Mouse (Mus musculus) layer of hippocampus, postnatal 10 days (tissue): ENCODE measurements at regions not wholly inside any gene's neighbourhood (a gene's known extent, or its start where the extent isn't known, plus 50 kb on each side); places are given as distances from the start of the nearest gene placed in this dataset.
"Not testable (repeated sequence)": the region's sequence is repeated elsewhere in the genome, so short reads cannot be mapped to it uniquely, and the experiment has no call there.

ENCODE experiments used
- DNase-seq, 2 experiments: peaks; one replicate each; pipeline ENCODE4 v3.0.0; 2021; ENCODE audit warnings: low spot score in 2 of 2

DNA sequence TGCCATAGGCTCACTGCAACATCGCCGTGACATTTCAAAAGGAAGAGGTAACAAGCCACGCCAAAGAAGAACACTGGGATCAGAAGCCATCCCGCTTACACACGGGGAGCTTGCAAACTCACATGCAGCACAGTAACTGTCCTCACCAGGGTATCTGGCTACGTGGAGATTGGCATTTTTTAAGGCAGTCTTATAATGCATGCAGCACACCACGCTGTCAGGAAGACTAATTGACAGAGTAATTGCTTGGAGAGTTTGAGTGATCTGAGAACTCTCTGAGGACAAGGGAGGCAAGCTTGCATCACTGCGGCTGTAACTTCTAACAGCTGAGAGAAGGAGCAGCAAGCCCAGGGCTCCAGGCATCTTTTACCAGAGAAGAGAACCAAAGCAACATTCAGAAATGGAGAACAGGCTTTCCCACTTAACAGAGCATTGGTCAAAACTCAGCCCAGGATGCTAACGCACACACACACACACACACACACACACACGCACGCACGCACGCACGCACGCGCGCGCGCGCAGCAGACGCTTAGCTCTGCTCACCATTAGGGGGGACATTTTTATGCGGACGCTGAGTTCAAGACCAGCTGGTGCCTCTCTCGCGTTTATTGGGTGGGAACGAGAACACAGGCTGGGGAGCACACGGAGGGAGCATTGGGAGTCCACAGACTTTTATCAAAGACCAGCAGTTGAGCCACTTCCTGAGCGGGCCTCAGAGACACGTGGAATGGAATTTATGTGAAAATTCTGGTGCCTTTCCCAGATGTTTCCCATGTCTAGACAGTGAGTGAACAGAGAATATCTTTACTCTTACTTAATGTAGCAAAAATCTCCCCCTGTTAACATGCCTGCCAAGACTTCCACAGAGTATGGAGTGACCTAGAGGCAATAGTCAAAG, 66.6 kb downstream of the 1700129C05Rik start:
- DNase-seq = no peak

DNA sequence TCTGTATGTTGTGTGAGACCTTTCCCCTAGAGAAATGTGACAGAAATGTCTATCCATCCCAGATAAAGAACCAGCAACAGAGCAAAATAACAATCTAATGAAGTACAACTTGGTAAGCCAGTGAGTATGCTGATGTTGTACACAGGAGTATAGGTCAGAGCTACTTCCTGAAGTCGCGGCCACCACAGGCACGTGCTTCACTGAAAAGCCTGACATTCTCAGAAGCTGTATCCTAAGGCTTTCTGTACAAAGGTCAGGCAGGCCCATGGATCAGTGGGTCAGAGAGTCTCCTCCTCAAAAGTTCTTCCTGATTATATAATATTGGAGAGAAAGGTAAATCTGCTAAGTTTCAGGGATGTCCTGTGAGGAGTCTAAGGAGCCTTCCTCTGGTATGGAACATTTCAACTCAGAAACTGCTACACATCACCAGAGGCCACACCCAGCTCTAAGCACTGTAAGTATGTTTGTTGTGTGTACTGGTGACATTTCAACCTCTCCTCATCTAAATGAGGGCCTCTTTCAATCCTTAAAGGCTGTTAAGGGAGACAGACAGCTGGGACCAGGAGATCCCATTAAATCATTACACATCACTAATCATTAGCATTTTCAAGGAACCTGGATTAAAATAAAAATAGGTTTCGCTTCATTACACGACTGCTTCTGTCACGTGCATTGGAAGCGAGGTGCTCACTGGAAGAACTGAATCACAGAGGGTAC, 70.2 kb downstream of the 1700129C05Rik start:
- no peak for DNase-seq

- no peak for DNase-seq
Observed at GRCm38 (mm10) chr14:59070056-59070455, 72.6 kb downstream of the 1700129C05Rik start.

- DNase-seq = peak; percentile 22 to 31
Observed at GRCm38 (mm10) chr14:59066456-59067220, 76.1 kb downstream of the 1700129C05Rik start.

DNA sequence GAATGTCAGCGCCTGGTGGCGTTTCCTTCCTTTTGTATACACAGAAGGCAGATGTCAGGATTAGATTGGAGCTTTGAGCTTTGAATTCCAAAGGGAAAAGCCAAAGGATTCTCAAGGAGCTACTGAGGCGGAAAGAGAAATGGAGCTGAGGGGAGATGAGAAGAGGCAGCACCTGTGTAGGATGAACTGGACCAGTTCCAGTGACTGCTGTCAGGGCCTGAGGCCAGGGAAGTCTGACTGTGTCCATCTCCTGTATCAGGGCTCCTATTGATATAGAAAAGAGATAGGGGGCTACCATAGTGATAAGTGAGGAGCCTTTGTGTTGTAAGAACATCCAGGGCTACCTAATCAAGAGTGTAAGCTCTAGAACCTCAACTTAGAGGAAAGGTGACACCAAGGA, 79.5 kb downstream of the 1700129C05Rik start:
- no peak for DNase-seq

DNA sequence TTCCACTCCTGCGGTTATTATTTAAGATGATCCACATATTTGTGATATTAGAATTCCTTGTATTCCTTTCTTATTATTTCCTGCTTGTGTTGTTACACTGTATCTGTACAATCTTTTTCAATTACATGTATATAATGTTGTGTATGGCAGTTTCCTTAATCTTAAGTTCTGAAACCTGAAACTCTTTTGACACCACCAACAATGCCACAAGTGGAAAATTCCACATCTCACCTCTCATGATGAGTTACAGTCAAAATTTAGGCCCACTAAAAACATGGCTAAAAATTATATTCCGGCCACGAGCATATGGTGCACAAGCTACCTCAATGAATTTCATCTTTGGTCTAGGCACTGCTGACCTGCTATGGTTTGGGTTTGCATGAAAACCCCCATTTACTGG, 85.9 kb downstream of the 1700129C05Rik start:
- DNase-seq = no peak

DNA sequence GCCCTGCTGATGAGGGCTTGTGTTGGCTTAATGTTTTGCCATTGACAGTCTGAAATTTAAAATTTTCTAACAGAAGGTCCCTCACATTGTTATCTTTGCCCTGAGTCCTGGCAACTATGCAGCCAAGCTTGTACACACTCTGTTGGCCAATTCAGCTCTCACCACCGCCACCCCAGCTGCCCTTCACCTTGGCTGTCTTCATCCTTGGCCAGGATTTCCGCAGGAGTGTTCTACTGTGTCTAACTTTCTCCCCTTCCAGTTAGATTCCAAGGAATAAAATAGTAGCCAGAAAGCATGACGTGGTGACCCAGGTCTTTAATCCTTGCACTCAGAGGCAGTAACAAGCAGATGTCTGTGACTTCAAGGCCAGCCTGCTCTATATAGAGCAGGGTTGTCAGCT, 87.4 kb downstream of the 1700129C05Rik start:
- no peak for DNase-seq

DNA sequence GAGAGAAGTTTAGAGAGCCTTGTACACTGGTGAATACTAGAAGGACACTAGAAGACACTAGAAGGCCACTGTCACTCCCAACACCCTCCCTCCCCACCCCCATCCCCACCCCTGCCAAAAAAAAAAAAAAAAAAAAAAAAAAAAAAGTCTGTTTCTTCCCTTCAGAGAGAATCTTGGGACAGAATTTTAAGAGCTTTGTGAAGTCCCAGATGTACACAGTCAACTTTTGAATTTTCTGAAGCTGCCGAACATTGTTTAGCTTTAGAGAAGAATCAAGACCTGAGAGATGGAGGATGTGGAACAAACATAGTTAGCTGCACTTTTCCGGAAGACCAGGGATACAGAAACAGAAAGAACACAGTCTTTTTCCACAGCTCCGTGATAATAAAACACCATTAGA, 90.3 kb downstream of the 1700129C05Rik start:
- DNase-seq = no peak

GRCm38 (mm10) chr14:59051478-59051879, 91.2 kb downstream of the 1700129C05Rik start:
- DNase-seq = no peak

- DNase-seq = no peak
Observed at GRCm38 (mm10) chr14:59045687-59046086, 97.0 kb downstream of the 1700129C05Rik start.

GRCm38 (mm10) chr14:59045235-59045634, 97.5 kb downstream of the 1700129C05Rik start:
- no peak for DNase-seq

DNA sequence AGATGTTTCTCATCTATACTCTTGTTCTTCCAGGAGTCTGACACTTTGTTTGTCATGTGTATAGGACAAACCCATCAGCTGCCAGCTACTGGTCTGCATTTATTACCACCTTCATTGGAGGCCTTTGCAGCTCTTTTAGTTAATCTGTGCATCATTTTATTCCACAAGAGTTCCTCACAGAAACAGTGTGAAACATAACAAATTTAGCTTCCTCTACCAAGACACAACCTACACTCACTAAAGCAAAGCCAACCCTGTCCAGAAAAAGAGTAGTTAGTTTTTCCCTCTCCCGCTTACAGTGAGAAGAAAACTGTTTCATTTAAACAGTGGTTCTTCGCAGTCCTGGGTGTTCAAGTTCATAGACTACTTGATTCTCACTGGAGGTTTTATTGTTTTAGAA, 100.5 kb downstream of the 1700129C05Rik start:
- DNase-seq = no peak

- not testable (repeated sequence) for DNase-seq
Observed at GRCm38 (mm10) chr14:59025757-59026156, 116.9 kb downstream of the 1700129C05Rik start.

GRCm38 (mm10) chr14:59009534-59009933, 133.2 kb downstream of the 1700129C05Rik start:
- DNase-seq = no peak

DNA sequence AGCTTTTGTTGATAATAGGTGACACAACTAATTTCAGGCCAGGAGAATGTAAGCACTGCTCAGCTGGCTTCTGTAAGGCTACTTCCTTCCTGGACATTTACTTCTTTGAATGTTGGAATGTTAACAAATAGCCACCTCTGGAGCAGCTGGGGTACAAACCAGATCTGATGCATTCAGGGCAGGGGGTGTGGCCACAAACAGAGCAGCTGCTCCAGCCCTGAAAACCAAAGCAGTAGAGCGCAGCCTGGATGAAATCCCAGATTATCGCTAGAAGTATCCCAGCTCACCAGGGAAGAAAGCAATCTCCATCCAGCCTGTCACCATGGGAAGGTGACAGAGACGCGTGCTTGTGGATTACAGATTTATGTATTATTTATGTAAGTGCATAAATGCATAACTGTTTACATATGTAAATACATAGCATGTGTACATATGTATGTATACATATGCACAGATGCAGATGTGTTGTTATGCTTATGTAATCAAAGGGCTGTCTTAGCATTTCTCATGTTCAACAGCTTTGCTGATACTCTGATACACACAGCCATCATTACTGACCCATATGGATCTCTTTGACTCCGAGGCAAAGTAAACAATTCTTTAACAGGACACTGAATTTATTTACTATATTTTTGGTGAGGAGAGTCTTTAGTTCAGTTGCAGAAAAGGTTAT, 143.5 kb downstream of the 1700129C05Rik start:
- DNase-seq = no peak

GRCm38 (mm10) chr14:58994994-58995393, 147.7 kb downstream of the 1700129C05Rik start:
- no peak for DNase-seq

DNA sequence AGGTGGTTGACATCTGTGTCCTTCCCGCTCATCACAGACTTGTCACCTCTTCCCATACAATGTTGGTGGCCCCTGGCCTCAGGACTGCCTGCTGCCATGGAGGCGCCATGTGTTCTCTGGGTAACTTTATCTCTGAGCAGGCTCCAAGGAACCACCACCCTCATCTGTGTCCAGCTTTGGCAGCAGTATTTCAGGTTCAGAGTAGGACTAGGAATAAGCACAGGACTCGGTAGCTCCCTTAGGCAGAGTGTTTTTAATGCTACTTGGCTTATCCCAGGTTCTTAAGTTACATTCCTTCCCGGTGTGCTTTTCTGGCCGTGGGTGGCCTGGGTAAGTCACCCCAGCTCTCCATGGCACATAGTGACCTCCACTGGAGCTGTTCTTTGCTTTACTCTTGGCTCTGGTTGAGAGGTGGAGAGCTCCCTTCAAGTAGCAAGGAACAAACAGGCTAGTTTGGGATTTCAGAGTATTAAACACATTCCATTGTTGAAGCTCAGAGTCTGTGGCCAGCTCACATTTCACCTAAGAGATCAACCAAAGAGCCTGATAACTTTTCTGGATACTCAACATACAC, 153.0 kb downstream of the 1700129C05Rik start:
- no peak for DNase-seq

DNA sequence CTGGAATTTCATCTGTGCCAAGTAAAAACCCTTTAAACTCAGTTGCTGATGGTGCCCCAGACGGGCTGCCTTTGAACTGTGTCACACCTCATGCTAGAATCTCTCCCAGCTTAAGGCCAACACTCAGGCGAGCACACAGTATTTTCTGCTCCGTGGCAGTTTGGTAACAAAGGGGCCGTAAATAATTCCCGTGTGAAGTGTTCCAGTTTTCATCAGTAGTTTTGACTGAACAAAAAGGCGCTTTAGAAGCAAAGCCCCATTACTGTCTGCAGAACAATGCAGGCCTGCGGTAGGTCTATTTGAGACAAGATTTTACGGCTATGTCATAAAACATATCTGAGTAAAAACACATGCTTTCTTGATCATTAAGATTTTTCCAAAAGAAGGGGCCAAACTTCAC, 155.0 kb downstream of the 1700129C05Rik start:
- DNase-seq = no peak

GRCm38 (mm10) chr14:58985838-58986237, 156.9 kb downstream of the 1700129C05Rik start:
- DNase-seq = no peak

DNA sequence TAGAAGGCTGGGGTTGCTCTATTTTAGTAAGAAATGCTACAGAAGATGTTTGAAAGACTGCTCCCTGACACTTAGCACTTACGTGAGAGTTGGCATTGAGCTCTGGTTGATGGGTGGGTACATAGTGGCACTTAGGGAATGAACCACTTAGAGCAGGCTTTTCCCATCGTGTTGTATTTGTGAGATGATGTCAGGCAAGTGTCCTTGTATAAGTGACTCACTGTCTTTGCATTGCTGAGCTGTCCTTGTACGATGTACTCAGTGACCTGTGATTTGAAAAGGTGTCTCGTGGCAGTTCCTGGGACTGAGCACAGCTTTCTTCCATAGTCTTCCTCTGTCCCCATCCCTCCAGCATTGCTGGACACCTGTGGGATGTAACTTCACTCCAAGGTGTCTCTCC, 165.9 kb downstream of the 1700129C05Rik start:
- no peak for DNase-seq

GRCm38 (mm10) chr14:58969248-58969647, 173.4 kb downstream of the 1700129C05Rik start:
- no peak for DNase-seq
